9 mouse cellular contexts compared by ENCODE assay signal in genomic region chr1:171379935-171380599, GRCm38 (mm10). TPM values are rescaled to one million over a fixed set of nuclear protein-coding genes. Genes with fewer than 3 reads are reported as not detected.
A peak's percentile ranks its signal among the peaks of the same experiment; 100 is the strongest.
DNase-seq lines count a peak whose midpoint lies in the region; ATAC-seq and TF ChIP-seq lines count a peak whose summit lies in the region.
"Had no signal": no experiment of that assay in that cellular context is flagged by ENCODE, and none has a peak within 500 bp of the region (broad histone marks: within the 10 kb centered on the region; RNA-seq: fewer than 3 reads in every experiment).

No protein-coding gene starts in this region.

- TF ChIP-seq POLR2A in CH12.LX (IDR thresholded peaks at IDR 0.05; ENCODE audit: low read depth, low read length), result no peak

- peak; percentile 25 to 85; a peak in 2 of 4 replicates for TF ChIP-seq CTCF in CH12.LX (conservative IDR thresholded peaks at IDR 0.05 in 1 of 2, IDR thresholded peaks at IDR 0.05 in 1 of 2; ENCODE audit: low read depth in 2 of 2, low read length in 2 of 2)
- peak; percentile 87 for TF ChIP-seq CTCF in liver, embryonic 14.5 days (IDR thresholded peaks at IDR 0.05; ENCODE audit: low read depth)

- peaks cover 9% of the 10 kb centered on the region for H3K27me3 ChIP-seq in CH12.LX (replicated peaks)
- H3K27me3 ChIP-seq in forebrain, embryonic 11.5 days (ENCODE audit: control insufficient read depth, insufficient read depth, low read length), result peaks cover 3% of the 10 kb centered on the region; the same call in 1 of the 2 replicates
- peaks cover 8% of the 10 kb centered on the region for H3K27me3 ChIP-seq in heart, embryonic 16.5 days (ENCODE audit: control insufficient read depth, insufficient read depth, low read length)
- peaks cover 17% of the 10 kb centered on the region; the same call in 1 of the 2 replicates for H3K27me3 ChIP-seq in liver, embryonic 14.5 days (ENCODE audit: control insufficient read depth, insufficient read depth, low read length)
- H3K27me3 ChIP-seq in stomach, embryonic 14.5 days (ENCODE audit: control insufficient read depth, insufficient read depth, low read length), result no peaks in the 10 kb centered on the region

- peaks cover 26 to 52% of the 10 kb centered on the region in 2 experiments for H3K4me1 ChIP-seq in CH12.LX (ENCODE audit: control insufficient read depth in 1 of 2, insufficient read depth in 2 of 2)
- no peaks in the 10 kb centered on the region; the same call in 1 of the 2 replicates for H3K4me1 ChIP-seq in forebrain, embryonic 11.5 days (replicated peaks; ENCODE audit: control insufficient read depth, insufficient read depth, low read length)
- peaks cover 3% of the 10 kb centered on the region; the same call in 1 of the 2 replicates for H3K4me1 ChIP-seq in heart, embryonic 16.5 days (ENCODE audit: control insufficient read depth, insufficient read depth, low read length)
- no peaks in the 10 kb centered on the region for H3K4me1 ChIP-seq in liver, embryonic 14.5 days (replicated peaks; ENCODE audit: control insufficient read depth in 2 of 2, insufficient read depth in 2 of 2, low read length in 1 of 2)
- 0 out of 2 replicates have a peak, but pooled peaks cover 6% of the 10 kb centered on the region for H3K4me1 ChIP-seq in stomach, embryonic 14.5 days (ENCODE audit: control insufficient read depth, insufficient read depth, low read length)

- ATAC-seq in forebrain, embryonic 11.5 days (replicated peaks; ENCODE audit: low FRiP score), result peak; percentile 80
- peak; percentile 79 for ATAC-seq in heart, embryonic 16.5 days (replicated peaks; ENCODE audit: extremely low read depth, insufficient read depth, low FRiP score)
- ATAC-seq in liver, embryonic 14.5 days (ENCODE audit: insufficient read depth), result peak; percentile 64
- ATAC-seq in stomach, embryonic 14.5 days (ENCODE audit: insufficient number of reproducible peaks, insufficient read depth, low FRiP score, low read depth), result peak; percentile 25; the same call in 1 of the 2 replicates

- H3K79me2 ChIP-seq in CH12.LX (replicated peaks; ENCODE audit: control insufficient read depth, extremely low read depth, insufficient read depth, poor library complexity, severe bottlenecking), result no peaks in the 10 kb centered on the region

- dilution Hi-C loops in CH12.LX (cut with MboI; ENCODE audit: extremely low pct_ligation_motif_present, extremely low pct_unique_long_range_greater_than_20kb, low sequenced_read_pairs), result no loop called here

- in situ Hi-C loops in CH12.LX (cut with MboI; ENCODE audit: low pct_ligation_motif_present, low pct_unique_long_range_greater_than_20kb, low sequenced_read_pairs), result no loop called here

- peak overlapping the region; percentile 80 for H3K4me2 ChIP-seq in CH12.LX (ENCODE audit: insufficient read depth, low read depth, poor library complexity, severe bottlenecking)
- H3K4me2 ChIP-seq in forebrain, embryonic 11.5 days (ENCODE audit: low read depth, low read length, severe bottlenecking), result peak overlapping the region; percentile 45
- peak overlapping the region; percentile 62 for H3K4me2 ChIP-seq in heart, embryonic 16.5 days (ENCODE audit: low read depth, low read length)
- peak overlapping the region; percentile 37 for H3K4me2 ChIP-seq in liver, embryonic 14.5 days (ENCODE audit: low read depth)
- H3K4me2 ChIP-seq in stomach, embryonic 14.5 days (replicated peaks; ENCODE audit: low read depth, low read length), result peak overlapping the region; percentile 46

- peak; percentile 80 for DNase-seq in CH12.LX (ENCODE audit: extremely low read depth)
- peak; percentile 74 for DNase-seq in c-Kit-positive CD71-negative TER-119-negative erythroid progenitor cells, embryonic 14.5 days (ENCODE audit: low read depth)
- peak; percentile 88 for DNase-seq in forebrain, embryonic 11.5 days (ENCODE audit: low spot score)
- peak; percentile 84 to 85 for DNase-seq in kidney, postnatal 25 days
- DNase-seq in liver, embryonic 14.5 days (ENCODE audit: low read depth in 3 of 3, low spot score in 3 of 3), result peak; percentile 31 to 45 (median 42)
- peak; percentile 71 for DNase-seq in neural tube, embryonic 10.5 days (ENCODE audit: extremely low spot score, low spot score)

- TF ChIP-seq EP300 in CH12.LX (IDR thresholded peaks at IDR 0.05; ENCODE audit: low read length), result no peak
- TF ChIP-seq EP300 in liver, embryonic 14.5 days (IDR thresholded peaks at IDR 0.05; ENCODE audit: low read depth), result no peak

- peak overlapping the region; percentile 12 to 52 (median 23) for H3K4me3 ChIP-seq in CH12.LX (replicated peaks in 1 of 3; ENCODE audit: low read depth in 2 of 3, low read length in 2 of 3, poor library complexity in 1 of 3)
- H3K4me3 ChIP-seq in forebrain, embryonic 11.5 days (ENCODE audit: low read depth, low read length), result peak overlapping the region; percentile 19
- H3K4me3 ChIP-seq in heart, embryonic 16.5 days (ENCODE audit: low read length), result peak overlapping the region; percentile 26
- H3K4me3 ChIP-seq in liver, embryonic 14.5 days (ENCODE audit: insufficient read depth in 1 of 2, low read depth in 2 of 2, low read length in 2 of 2), result no peak overlapping the region
- H3K4me3 ChIP-seq in stomach, embryonic 14.5 days (ENCODE audit: low read depth, low read length), result peak overlapping the region; percentile 13; the same call in 1 of the 2 replicates
- H3K4me3 ChIP-seq: erythroblast, embryonic 14.5 days had no signal

- no peaks in the 10 kb centered on the region for H3K9me3 ChIP-seq in CH12.LX (replicated peaks; ENCODE audit: low read length)
- no peaks in the 10 kb centered on the region for H3K9me3 ChIP-seq in forebrain, embryonic 11.5 days (ENCODE audit: control insufficient read depth, low read length)
- H3K9me3 ChIP-seq in heart, embryonic 16.5 days (replicated peaks; ENCODE audit: control insufficient read depth, low read length), result no peaks in the 10 kb centered on the region
- no peaks in the 10 kb centered on the region for H3K9me3 ChIP-seq in liver, embryonic 14.5 days (ENCODE audit: control insufficient read depth, low read length)
- H3K9me3 ChIP-seq in stomach, embryonic 14.5 days (ENCODE audit: control insufficient read depth, low read depth, low read length), result no peaks in the 10 kb centered on the region

- no peak overlapping the region for H3K9ac ChIP-seq in CH12.LX (ENCODE audit: insufficient read depth, low read depth)
- H3K9ac ChIP-seq in forebrain, embryonic 11.5 days (ENCODE audit: low read length), result 0 out of 2 replicates have a peak overlapping the region, but pooled peaks have one; percentile 16
- H3K9ac ChIP-seq in heart, embryonic 16.5 days (ENCODE audit: low read length), result peak overlapping the region; percentile 14
- H3K9ac ChIP-seq in liver, embryonic 14.5 days (replicated peaks), result no peak overlapping the region
- no peak overlapping the region for H3K9ac ChIP-seq in stomach, embryonic 14.5 days (replicated peaks; ENCODE audit: low read depth, low read length)

- peak; percentile 45 for TF ChIP-seq RAD21 in CH12.LX (IDR thresholded peaks at IDR 0.05; ENCODE audit: low read depth, low read length)

- no peak overlapping the region for H3K27ac ChIP-seq in CH12.LX (ENCODE audit: insufficient read depth, low read depth)
- no peak overlapping the region for H3K27ac ChIP-seq in forebrain, embryonic 11.5 days (ENCODE audit: low read depth, low read length)
- no peak overlapping the region for H3K27ac ChIP-seq in heart, embryonic 16.5 days (ENCODE audit: low read length)
- H3K27ac ChIP-seq in liver, embryonic 14.5 days, result no peak overlapping the region
- no peak overlapping the region for H3K27ac ChIP-seq in stomach, embryonic 14.5 days (ENCODE audit: low read length)

- 5% methylated on average over 31 of the region's 31 CpGs for WGBS in forebrain, embryonic 11.5 days
- 4% methylated on average over 31 of the region's 31 CpGs for WGBS in heart, embryonic 16.5 days
- WGBS in liver, embryonic 14.5 days (ENCODE audit: insufficient replicate concordance), result 4% methylated on average over 31 of the region's 31 CpGs
- 6% methylated on average over 31 of the region's 31 CpGs for WGBS in stomach, embryonic 14.5 days

- no peaks in the 10 kb centered on the region for H3K36me3 ChIP-seq in CH12.LX (replicated peaks in 1 of 2; ENCODE audit: control insufficient read depth in 1 of 2, insufficient read depth in 1 of 2, low read length in 1 of 2)
- H3K36me3 ChIP-seq in forebrain, embryonic 11.5 days (ENCODE audit: control insufficient read depth, insufficient read depth, low read length), result no peaks in the 10 kb centered on the region
- no peaks in the 10 kb centered on the region for H3K36me3 ChIP-seq in heart, embryonic 16.5 days (ENCODE audit: control insufficient read depth, insufficient read depth)
- no peaks in the 10 kb centered on the region for H3K36me3 ChIP-seq in liver, embryonic 14.5 days (replicated peaks; ENCODE audit: control insufficient read depth, insufficient read depth, low read depth)
- H3K36me3 ChIP-seq in stomach, embryonic 14.5 days (ENCODE audit: control insufficient read depth, insufficient read depth, low read length), result no peaks in the 10 kb centered on the region

RNA-seq across cellular contexts. Expression of gene Arhgap30, which starts 8.7 kb away (rescaled TPM):
- total RNA-seq in CH12.LX (2012; rRNA removed) (70.8 and 81.4 TPM in 2 replicates), CH12.LX (2014; rRNA removed) (52.0 and 55.9 TPM in 2 replicates)
- 78.5 and 85.0 TPM in 2 replicates for polyA plus RNA-seq in CH12.LX (2012; ENCODE audit: insufficient read length, low read depth)
- polyA plus RNA-seq in forebrain, embryonic 11.5 days (2014; fragmentation: Nextera tagmentation; extraction: Ambion mirVana), result 0.49 and 0.53 TPM in 2 replicates
- 3.5 and 7.5 TPM in 2 replicates for polyA plus RNA-seq in heart, embryonic 16.5 days (2015; fragmentation: Nextera tagmentation; extraction: Ambion mirVana)
- 2.2 and 3.0 TPM in 2 replicates for polyA plus RNA-seq in liver, embryonic 14.5 days (2012; rRNA removed)
- 1.8 and 1.9 TPM in 2 replicates for polyA plus RNA-seq in liver, embryonic 14.5 days (2014; fragmentation: Nextera tagmentation; extraction: Ambion mirVana)
- polyA plus RNA-seq in stomach, embryonic 14.5 days (2014; fragmentation: Nextera tagmentation; extraction: Ambion mirVana), result 0.67 and 1.3 TPM in 2 replicates

RNA-seq across cellular contexts. Expression of gene Nectin4, which starts 10.2 kb away (rescaled TPM):
- 2.1 and 2.7 TPM in 2 replicates for total RNA-seq in CH12.LX (2012; rRNA removed)
- total RNA-seq in CH12.LX (2014; rRNA removed), result 0.22 and 0.30 TPM in 2 replicates
- 0.49 and 0.52 TPM in 2 replicates for polyA plus RNA-seq in CH12.LX (2012; ENCODE audit: insufficient read length, low read depth)
- polyA plus RNA-seq in forebrain, embryonic 11.5 days (2014; fragmentation: Nextera tagmentation; extraction: Ambion mirVana), result 0.90 and 1.2 TPM in 2 replicates
- 0.39 and 0.81 TPM in 2 replicates for polyA plus RNA-seq in heart, embryonic 16.5 days (2015; fragmentation: Nextera tagmentation; extraction: Ambion mirVana)
- polyA plus RNA-seq in liver, embryonic 14.5 days (2012; rRNA removed), result 0.09 and 0.12 TPM in 2 replicates
- polyA plus RNA-seq in liver, embryonic 14.5 days (2014; fragmentation: Nextera tagmentation; extraction: Ambion mirVana), result 0.04 and 0.06 TPM in 2 replicates
- 10.7 and 13.7 TPM in 2 replicates for polyA plus RNA-seq in stomach, embryonic 14.5 days (2014; fragmentation: Nextera tagmentation; extraction: Ambion mirVana)
- polyA plus RNA-seq: erythroblast, embryonic 14.5 days had no signal

RNA-seq across cellular contexts. Expression of gene Klhdc9, which starts 19.5 kb away (rescaled TPM):
- 0.08 and 0.13 TPM in 2 replicates for total RNA-seq in CH12.LX (2012; rRNA removed)
- total RNA-seq in CH12.LX (2014; rRNA removed), result not detected in 2 replicates
- not detected in 2 replicates for polyA plus RNA-seq in CH12.LX (2012; ENCODE audit: insufficient read length, low read depth)
- polyA plus RNA-seq in forebrain, embryonic 11.5 days (2014; fragmentation: Nextera tagmentation; extraction: Ambion mirVana), result 1.7 and 2.3 TPM in 2 replicates
- polyA plus RNA-seq in heart, embryonic 16.5 days (2015; fragmentation: Nextera tagmentation; extraction: Ambion mirVana), result 0.71 and 1.0 TPM in 2 replicates
- 0.27 and 0.39 TPM in 2 replicates for polyA plus RNA-seq in liver, embryonic 14.5 days (2012; rRNA removed)
- 0.49 and 0.70 TPM in 2 replicates for polyA plus RNA-seq in liver, embryonic 14.5 days (2014; fragmentation: Nextera tagmentation; extraction: Ambion mirVana)
- polyA plus RNA-seq in stomach, embryonic 14.5 days (2014; fragmentation: Nextera tagmentation; extraction: Ambion mirVana), result 1.5 and 1.6 TPM in 2 replicates

RNA-seq across cellular contexts. Expression of gene Usf1, which starts 31.0 kb away (rescaled TPM):
- total RNA-seq in CH12.LX (2012; rRNA removed), result 59.4 and 73.7 TPM in 2 replicates
- total RNA-seq in CH12.LX (2014; rRNA removed), result 53.8 and 54.9 TPM in 2 replicates
- polyA plus RNA-seq in CH12.LX (2012; ENCODE audit: insufficient read length, low read depth), result 37.4 and 39.5 TPM in 2 replicates
- polyA plus RNA-seq in forebrain, embryonic 11.5 days (2014; fragmentation: Nextera tagmentation; extraction: Ambion mirVana), result 152 and 170 TPM in 2 replicates
- 47.5 and 53.1 TPM in 2 replicates for polyA plus RNA-seq in heart, embryonic 16.5 days (2015; fragmentation: Nextera tagmentation; extraction: Ambion mirVana)
- polyA plus RNA-seq in liver, embryonic 14.5 days (2012; rRNA removed), result 13.4 and 16.9 TPM in 2 replicates
- polyA plus RNA-seq in liver, embryonic 14.5 days (2014; fragmentation: Nextera tagmentation; extraction: Ambion mirVana), result 15.0 and 18.9 TPM in 2 replicates
- polyA plus RNA-seq in stomach, embryonic 14.5 days (2014; fragmentation: Nextera tagmentation; extraction: Ambion mirVana), result 85.2 and 95.0 TPM in 2 replicates

RNA-seq across cellular contexts. Expression of gene Pfdn2, which starts 34.6 kb away (rescaled TPM):
- total RNA-seq in CH12.LX (2012; rRNA removed), result 25.2 and 28.2 TPM in 2 replicates
- total RNA-seq in CH12.LX (2014; rRNA removed), result 32.3 and 33.0 TPM in 2 replicates
- 292 and 408 TPM in 2 replicates for polyA plus RNA-seq in CH12.LX (2012; ENCODE audit: insufficient read length, low read depth)
- 58.4 and 65.7 TPM in 2 replicates for polyA plus RNA-seq in forebrain, embryonic 11.5 days (2014; fragmentation: Nextera tagmentation; extraction: Ambion mirVana)
- polyA plus RNA-seq in heart, embryonic 16.5 days (2015; fragmentation: Nextera tagmentation; extraction: Ambion mirVana), result 76.4 and 84.5 TPM in 2 replicates
- 7.9 and 36.2 TPM in 2 replicates for polyA plus RNA-seq in liver, embryonic 14.5 days (2012; rRNA removed)
- 19.9 and 20.7 TPM in 2 replicates for polyA plus RNA-seq in liver, embryonic 14.5 days (2014; fragmentation: Nextera tagmentation; extraction: Ambion mirVana)
- polyA plus RNA-seq in stomach, embryonic 14.5 days (2014; fragmentation: Nextera tagmentation; extraction: Ambion mirVana), result 44.7 TPM in 2 replicates

Comparison
In these comparisons a context has a peak if more than half of its experiments do, and no peak if none do; other contexts are left out.
1. H3K4me3 ChIP-seq: peak in CH12.LX (3 of 3), forebrain, embryonic 11.5 days (single experiment), heart, embryonic 16.5 days (single experiment) and stomach, embryonic 14.5 days (single experiment); none in liver, embryonic 14.5 days (0 of 2).
2. H3K9ac ChIP-seq: peak in forebrain, embryonic 11.5 days (single experiment) and heart, embryonic 16.5 days (single experiment); none in CH12.LX (single experiment), liver, embryonic 14.5 days (single experiment) and stomach, embryonic 14.5 days (single experiment).
3. ATAC-seq: peak in every context shown above with its lines; median percentile 80 in forebrain, embryonic 11.5 days; 79 in heart, embryonic 16.5 days; 64 in liver, embryonic 14.5 days; 25 in stomach, embryonic 14.5 days.
4. Peak in every context shown above with its lines, with median percentiles within 50 percentile points of each other: DNase-seq and H3K4me2 ChIP-seq.